Mouse (Mus musculus) liver, postnatal 0 days (tissue): Measurements from ENCODE around the gene Gm45140.

Experiments
- CTCF ChIP-seq: sonication (generic); IDR thresholded peaks from 2 replicates; pipeline ENCODE4 v1.5.1; 2016; ENCODE audit warnings: antibody characterized with exemption, low read depth
- EP300 ChIP-seq: IDR thresholded peaks from 2 replicates; pipeline ENCODE4 v1.6.1; 2016; ENCODE audit warnings: antibody characterized with exemption, low read depth, mild to moderate bottlenecking

- TF ChIP-seq CTCF = no peak
- TF ChIP-seq EP300 = no peak
Measured at GRCm38 (mm10) chr6:87871240-87871639, 35.6 kb upstream of the Gm45140 start.
